Mouse (Mus musculus) G1E (cell line): ENCODE results near the gene Rnf126. TPM values are rescaled to one million over a fixed set of nuclear protein-coding genes. Genes with fewer than 3 reads are reported as not detected.

ENCODE experiments used
- ATAC-seq: 2 replicates; pipeline ENCODE4 v1.8.0; 2016; ENCODE audit warnings: mild to moderate bottlenecking; ENCODE audit not compliant: insufficient number of reproducible peaks, poor library complexity, low FRiP score, severe bottlenecking; ENCODE audit errors: extremely low read depth
- DNase-seq: peaks from one replicate; pipeline ENCODE4 v3.0.0; 2012; ENCODE audit warnings: low spot score
- H3K27me3 ChIP-seq: 2 replicates; pipeline ENCODE4 v1.6.1; 2012; ENCODE audit warnings: mild to moderate bottlenecking, low read length, inconsistent platforms; ENCODE audit not compliant: insufficient read depth
- H3K36me3 ChIP-seq: replicated peaks from 2 replicates; pipeline ENCODE3; 2012; ENCODE audit warnings: mild to moderate bottlenecking, inconsistent platforms
- H3K4me1 ChIP-seq: 2 replicates; pipeline ENCODE4 v1.6.1; 2012; ENCODE audit warnings: low read depth, low read length, inconsistent platforms, mixed read lengths; ENCODE audit not compliant: insufficient read depth
- H3K4me3 ChIP-seq: 2 replicates; pipeline ENCODE4 v1.5.1; 2012; ENCODE audit warnings: low read depth, mild to moderate bottlenecking, inconsistent platforms, low read length, moderate library complexity, mixed read lengths
- H3K9me3 ChIP-seq: replicated peaks from 2 replicates; pipeline ENCODE4 v1.6.1; 2012; ENCODE audit warnings: inconsistent platforms
- CTCF ChIP-seq: IDR thresholded peaks from 2 replicates; pipeline ENCODE4 v1.5.1; 2012; ENCODE audit warnings: low read depth, low read length, inconsistent platforms, mixed read lengths
- GATA1 ChIP-seq: IDR thresholded peaks from 2 replicates; pipeline ENCODE4 v1.6.1; 2012; ENCODE audit warnings: borderline replicate concordance, low read length, inconsistent platforms, mixed read lengths
- GATA2 ChIP-seq: IDR thresholded peaks from 2 replicates; pipeline ENCODE4 v1.6.1; 2012; ENCODE audit warnings: low read depth, low read length, inconsistent platforms, borderline replicate concordance
- POLR2AphosphoS5 ChIP-seq: IDR thresholded peaks from 2 replicates; pipeline ENCODE4 v1.6.1; 2012; ENCODE audit warnings: low read depth, low read length, inconsistent platforms; ENCODE audit not compliant: insufficient replicate concordance
- TAL1 ChIP-seq: conservative IDR thresholded peaks from 2 replicates; pipeline ENCODE4 v1.6.1; 2012; ENCODE audit warnings: low read depth, low read length, inconsistent platforms, mixed read lengths
- polyA plus RNA-seq: library from polyadenylated mRNA; stranded (reverse); fragments of >175 nt; gene quantifications from 2 replicates; pipeline ENCODE4 v1.2.3, GENCODE M21; 2012
- total RNA-seq, 2 experiments: library from RNA; stranded (forward) in 1 of 2; stranded (reverse) in 1 of 2; fragments of 200-1000 nt in 1 of 2; fragments of >200 nt in 1 of 2; fragmentation: Nextera tagmentation in 1 of 2; gene quantifications; 2 replicates each; pipeline ENCODE4 v1.2.3; 2014 to 2017

The Rnf126 gene
- total and polyA plus RNA-seq, 3 experiments, result 23.5 to 353 (median 109) TPM

DNA sequence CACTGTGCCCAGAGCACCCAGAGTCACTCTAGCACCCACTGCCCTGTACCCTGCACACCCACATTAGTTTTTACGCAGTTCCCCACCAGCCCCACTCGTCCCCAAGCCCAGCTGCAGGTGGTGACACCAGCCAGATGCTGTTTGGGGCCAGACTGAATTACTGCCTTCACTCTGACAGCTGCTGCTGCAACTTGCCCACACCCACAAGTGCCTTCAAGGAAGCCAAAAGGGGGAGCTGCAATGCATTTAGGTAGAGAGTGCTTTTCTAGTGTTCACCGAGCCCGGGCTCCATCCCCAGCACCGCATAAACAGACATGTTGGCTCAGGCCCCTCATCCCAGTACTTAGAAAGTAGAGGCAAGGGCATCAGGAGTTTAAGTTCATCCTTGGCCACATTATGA is 15.2 kb upstream of the Rnf126 start:
- no peak for DNase-seq
- peaks cover 52% of the 10 kb centered on the region for H3K27me3 ChIP-seq
- peaks cover 23% of the 10 kb centered on the region for H3K4me1 ChIP-seq
- H3K4me3 ChIP-seq, result no peak overlapping the region
- H3K9me3 ChIP-seq, result 0 out of 2 replicates have a peak, but pooled peaks cover 2% of the 10 kb centered on the region
- ATAC-seq, result no peak
- no peaks in the 10 kb centered on the region for H3K36me3 ChIP-seq
- TF ChIP-seq GATA2, result no peak
- no peak for TF ChIP-seq GATA1
- no peak for TF ChIP-seq TAL1
- TF ChIP-seq POLR2AphosphoS5, result no peak
- no peak for TF ChIP-seq CTCF

DNA sequence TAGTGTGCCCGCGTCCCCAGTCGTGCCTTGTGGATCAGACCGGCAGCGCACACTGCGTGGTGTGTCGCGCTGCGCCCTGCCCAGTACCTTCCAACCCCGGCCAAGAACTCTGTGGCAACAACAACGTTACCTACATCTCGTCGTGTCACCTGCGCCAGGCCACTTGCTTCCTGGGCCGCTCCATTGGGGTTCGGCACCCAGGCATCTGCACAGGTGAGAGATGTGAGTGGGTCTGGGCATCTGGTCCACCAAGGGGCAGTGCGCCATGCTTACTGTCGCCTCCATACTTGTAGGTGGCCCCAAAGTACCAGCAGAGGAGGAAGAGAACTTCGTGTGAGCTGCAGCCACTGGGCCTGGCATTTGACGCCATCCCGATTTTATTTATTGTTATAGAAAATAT is 14.4 kb upstream of the Rnf126 start:
- Histone ChIP-seq H3K4me3 (peak overlapping the region; percentile 70; the same call in 1 of the 2 replicates), H3K27me3 (peaks cover 59% of the 10 kb centered on the region), H3K36me3 (no peaks in the 10 kb centered on the region), H3K4me1 (peaks cover 23% of the 10 kb centered on the region), H3K9me3 (0 out of 2 replicates have a peak, but pooled peaks cover 2% of the 10 kb centered on the region)
- DNase-seq (no peak), ATAC-seq (no peak)
- no peak for TF ChIP-seq POLR2AphosphoS5
- no peak for TF ChIP-seq GATA1
- TF ChIP-seq CTCF, result no peak
- no peak for TF ChIP-seq GATA2
- no peak for TF ChIP-seq TAL1

GRCm38 (mm10) chr10:79780664-79781015 is 13.9 kb upstream of the Rnf126 start:
- H3K4me1 ChIP-seq, result peaks cover 23% of the 10 kb centered on the region
- no peaks in the 10 kb centered on the region for H3K36me3 ChIP-seq
- DNase-seq, result peak; percentile 70
- TF ChIP-seq GATA2 (no peak), POLR2AphosphoS5 (no peak), TAL1 (no peak), GATA1 (no peak), CTCF (no peak)
- H3K4me3 ChIP-seq, result peak overlapping the region; percentile 70
- no peak for ATAC-seq
- 0 out of 2 replicates have a peak, but pooled peaks cover 2% of the 10 kb centered on the region for H3K9me3 ChIP-seq
- H3K27me3 ChIP-seq, result peaks cover 57% of the 10 kb centered on the region

DNA sequence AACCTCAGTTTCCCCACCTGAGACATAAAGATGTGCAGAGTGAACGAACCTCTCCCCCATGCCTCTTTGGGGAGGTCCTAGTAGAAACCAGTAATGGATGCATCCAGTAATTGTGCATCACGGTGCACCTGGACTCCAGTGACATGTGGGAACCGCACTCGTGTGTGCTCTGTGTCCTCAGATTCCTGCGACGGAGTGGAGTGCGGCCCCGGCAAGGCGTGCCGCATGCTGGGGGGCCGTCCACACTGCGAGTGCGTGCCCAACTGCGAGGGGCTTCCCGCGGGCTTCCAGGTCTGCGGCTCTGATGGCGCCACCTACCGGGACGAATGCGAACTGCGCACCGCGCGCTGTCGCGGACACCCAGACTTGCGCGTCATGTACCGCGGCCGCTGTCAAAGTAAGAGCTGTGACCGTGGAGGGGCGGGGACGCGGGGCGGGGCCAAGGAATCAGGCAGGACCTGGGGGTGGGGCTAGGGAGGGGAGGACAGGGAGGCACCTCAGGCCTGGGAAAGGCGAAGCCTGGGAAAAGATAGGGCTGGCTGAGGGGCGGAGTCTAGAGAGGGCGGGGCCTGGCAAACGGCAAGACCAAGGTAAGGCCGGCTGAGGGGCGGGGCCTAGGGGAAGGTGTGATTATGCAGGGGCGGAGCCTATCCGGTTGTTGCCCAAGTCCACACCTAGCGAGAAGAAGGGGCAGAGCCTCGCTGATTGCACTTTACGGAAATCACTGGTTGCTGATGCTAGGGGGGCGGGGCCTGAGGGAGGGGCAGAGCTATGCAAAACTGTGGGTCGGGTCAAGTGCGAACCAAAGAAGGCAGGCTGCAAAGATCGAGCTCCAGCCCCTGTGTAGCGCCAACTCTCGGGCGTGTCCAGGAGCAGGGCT is 13.3 kb upstream of the Rnf126 start:
- peaks cover 56% of the 10 kb centered on the region for H3K27me3 ChIP-seq
- H3K9me3 ChIP-seq, result peaks cover 4% of the 10 kb centered on the region
- peak; percentile 76 for ATAC-seq
- H3K4me3 ChIP-seq, result peak overlapping the region; percentile 70
- peaks cover 23% of the 10 kb centered on the region for H3K4me1 ChIP-seq
- H3K36me3 ChIP-seq, result no peaks in the 10 kb centered on the region
- DNase-seq, result peak; percentile 81
- TF ChIP-seq CTCF (peak; percentile 54), POLR2AphosphoS5 (no peak)

DNA sequence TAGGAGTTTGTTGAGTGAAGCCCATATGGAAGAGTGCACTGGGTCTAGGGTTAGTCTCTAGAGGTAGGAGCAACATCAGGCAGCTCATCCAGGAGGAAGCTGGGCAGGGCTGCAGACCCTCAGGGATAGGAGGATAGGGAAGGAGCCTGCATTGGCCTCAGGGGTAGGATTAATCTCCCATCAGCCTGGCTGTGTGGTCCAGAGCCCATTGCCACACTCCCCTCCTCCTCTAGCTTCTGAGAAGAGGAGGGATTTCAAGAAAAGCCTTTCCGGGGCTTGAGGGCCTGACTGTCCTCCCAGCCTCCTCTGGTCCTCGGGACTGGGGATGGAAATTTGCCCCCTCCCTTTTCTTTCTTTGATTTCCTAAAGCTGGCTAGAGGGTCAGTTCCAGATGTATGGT is 12.4 kb upstream of the Rnf126 start:
- Histone ChIP-seq H3K27me3 (peaks cover 54% of the 10 kb centered on the region), H3K36me3 (no peaks in the 10 kb centered on the region), H3K4me1 (peaks cover 23% of the 10 kb centered on the region), H3K4me3 (no peak overlapping the region), H3K9me3 (peaks cover 6% of the 10 kb centered on the region)
- ATAC-seq, result no peak
- TF ChIP-seq TAL1, result no peak
- TF ChIP-seq GATA1, result no peak
- no peak for TF ChIP-seq GATA2
- no peak for TF ChIP-seq CTCF
- no peak for TF ChIP-seq POLR2AphosphoS5
- DNase-seq, result no peak

DNA sequence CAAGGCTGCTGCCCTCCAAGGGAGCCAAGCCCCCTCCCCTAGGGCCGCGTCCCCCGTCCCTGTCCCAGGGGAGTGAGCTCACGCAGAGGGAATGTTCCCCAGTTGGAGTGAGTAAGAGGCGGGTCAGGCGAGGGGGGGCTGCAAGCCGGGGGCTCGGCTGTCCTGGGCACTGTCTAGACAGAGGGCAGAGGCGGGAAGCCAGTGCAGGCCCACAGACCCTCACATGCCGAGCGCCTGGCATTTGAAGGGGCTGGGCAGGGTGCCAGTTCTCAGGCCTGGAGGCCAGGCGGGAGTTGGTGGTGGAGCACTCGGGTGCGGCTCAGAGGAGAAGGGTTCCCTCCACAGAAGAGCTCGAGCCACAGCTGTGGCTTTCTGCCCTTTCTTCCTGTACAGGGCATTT is 11.3 kb upstream of the Rnf126 start:
- H3K27me3 ChIP-seq, result peaks cover 59% of the 10 kb centered on the region
- H3K4me3 ChIP-seq, result no peak overlapping the region
- TF ChIP-seq CTCF, result no peak
- no peak for TF ChIP-seq POLR2AphosphoS5
- TF ChIP-seq GATA2, result no peak
- TF ChIP-seq GATA1, result no peak
- TF ChIP-seq TAL1, result no peak
- no peaks in the 10 kb centered on the region for H3K36me3 ChIP-seq
- H3K4me1 ChIP-seq, result peaks cover 23% of the 10 kb centered on the region
- no peak for DNase-seq
- ATAC-seq, result no peak
- peaks cover 6% of the 10 kb centered on the region for H3K9me3 ChIP-seq
